Mouse (Mus musculus): ENCODE results near the gene Jag2.

Gene Jag2

DNA sequence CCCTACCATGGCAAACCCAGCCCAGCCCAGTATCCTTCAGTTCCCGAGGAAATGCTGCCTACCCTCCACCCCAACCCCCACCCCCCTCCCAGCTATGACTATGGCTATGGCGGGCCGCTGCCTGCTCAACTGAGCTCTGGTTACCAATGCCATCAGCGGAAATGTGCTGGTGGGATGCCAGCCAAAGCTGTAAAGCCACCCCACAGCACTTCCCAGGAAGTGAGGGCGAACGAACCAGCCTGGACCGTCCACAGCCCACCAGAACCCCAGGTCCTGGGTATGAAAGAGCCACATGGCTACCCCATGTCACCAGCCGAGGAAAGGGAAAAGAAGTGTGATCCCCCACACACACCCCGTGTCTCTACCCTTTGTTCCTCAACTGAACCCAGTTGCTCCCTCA lies 11.1 kb upstream of the Jag2 start:
- DNase-seq = peak in 1 of 2 experiments; percentile 55

DNA sequence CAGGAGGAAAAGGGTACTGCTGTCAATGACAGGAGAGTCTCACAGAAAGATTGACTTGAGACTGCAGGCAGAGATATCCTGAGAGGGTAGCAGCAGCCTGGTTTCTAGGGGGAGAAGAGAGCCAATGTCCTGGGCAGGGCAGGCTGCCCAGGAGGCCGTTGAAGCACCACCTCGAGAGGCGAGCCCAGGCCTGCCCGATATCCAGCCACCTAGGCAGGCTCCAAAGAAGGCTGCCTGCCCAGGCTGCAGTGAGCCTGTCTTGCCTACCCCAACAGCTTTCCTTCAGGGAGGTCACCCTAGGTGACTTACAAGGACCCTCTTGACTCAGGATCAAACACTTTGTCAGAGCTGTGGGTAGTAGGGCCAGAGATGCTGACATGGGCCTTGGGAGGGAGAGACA lies 10.7 kb upstream of the Jag2 start:
- no peak for DNase-seq

DNA sequence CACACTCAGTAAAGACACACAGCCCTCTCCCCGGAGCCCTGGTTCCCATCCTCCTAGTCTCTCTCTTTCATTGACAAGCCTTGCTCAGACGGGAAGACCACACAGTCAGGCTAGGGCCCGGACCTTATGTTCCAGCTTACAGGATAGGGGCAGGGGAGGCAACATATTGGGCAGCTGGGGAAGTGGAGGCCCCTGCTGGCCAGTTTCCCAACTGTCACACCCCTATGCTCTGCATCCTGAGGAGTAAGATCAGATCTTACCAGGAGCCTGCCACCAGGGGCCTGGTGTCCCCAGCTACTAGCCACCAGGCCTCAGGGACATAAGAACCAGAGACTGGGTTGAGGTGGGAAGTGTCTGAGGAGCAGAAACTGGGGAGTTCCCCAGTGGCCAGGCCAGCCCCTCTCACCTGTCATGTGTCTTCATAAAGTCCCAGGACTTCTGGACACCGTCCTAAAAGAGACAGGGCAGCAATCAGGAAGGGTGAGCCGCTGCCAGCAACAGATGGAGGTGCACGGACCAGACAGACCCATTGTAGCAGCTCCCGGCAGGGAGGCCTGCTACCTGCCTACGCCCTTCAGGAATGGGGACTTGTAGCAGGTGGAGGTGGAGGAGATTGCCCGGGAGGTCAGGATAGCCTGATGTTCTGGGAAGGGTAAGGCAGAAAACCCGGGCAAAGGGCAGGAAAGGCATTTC lies 9.4 kb upstream of the Jag2 start:
- peak; percentile 61 to 67 for DNase-seq

DNA sequence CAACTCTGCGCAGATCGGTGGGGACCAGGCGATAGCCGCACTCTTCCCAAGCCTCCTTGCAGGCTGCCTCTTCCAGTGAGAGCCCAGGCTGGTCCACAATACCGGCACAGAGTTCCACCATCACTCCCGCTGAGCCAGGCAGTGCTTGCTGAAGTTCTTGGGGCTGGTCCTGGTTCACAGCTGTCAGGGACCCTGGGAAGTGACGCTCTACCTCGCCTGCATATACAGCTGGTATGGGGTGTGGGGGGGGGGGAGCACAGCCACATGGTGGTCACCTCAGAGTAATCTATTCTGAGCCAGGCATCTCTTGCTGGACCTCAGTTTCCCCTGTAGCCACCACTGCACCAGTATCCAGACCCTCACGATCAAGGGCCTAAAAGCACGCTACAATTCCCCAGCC lies 8.8 kb upstream of the Jag2 start:
- no peak for DNase-seq

DNA sequence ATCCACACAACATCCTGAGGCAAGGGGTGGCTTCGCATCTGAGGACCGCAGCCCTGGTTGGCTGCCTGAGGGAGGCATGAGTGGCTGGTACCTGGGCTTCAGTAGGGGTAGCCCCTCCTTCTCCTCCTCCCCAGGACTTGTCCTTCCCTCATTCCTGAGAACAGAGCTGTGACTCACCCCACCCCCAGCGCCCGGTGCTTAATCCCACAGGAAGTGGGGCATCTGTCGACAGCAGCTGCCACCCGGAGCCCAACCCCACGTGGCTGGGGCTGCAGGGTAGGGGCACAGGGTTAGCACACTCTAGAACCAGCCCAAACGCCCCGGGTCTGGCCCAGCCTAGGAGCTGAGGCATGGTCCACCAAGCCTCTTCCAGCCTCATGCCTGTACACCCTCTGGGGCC lies 8.3 kb upstream of the Jag2 start:
- DNase-seq = peak in 1 of 2 experiments; percentile 57

DNA sequence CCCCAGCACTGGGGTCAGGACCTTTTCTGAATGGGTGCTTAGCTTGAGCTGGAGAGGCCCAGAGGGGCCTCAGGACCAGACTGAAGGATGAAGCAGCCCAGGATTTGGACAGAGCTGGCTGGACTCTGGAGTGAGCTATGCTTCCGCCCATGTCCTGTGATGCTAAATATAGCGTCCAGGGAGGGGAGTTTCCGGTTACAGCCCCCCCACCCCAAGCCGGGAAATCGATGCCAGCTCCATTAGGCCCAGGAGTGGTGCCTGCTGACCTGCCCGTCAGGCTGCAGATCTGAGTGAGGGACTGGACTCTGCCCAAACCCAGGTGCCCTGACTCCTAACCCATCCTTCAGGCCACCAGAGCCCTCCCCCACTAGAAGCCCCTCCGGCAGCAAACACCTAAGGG lies 3.1 kb upstream of the Jag2 start:
- DNase-seq = no peak

DNA sequence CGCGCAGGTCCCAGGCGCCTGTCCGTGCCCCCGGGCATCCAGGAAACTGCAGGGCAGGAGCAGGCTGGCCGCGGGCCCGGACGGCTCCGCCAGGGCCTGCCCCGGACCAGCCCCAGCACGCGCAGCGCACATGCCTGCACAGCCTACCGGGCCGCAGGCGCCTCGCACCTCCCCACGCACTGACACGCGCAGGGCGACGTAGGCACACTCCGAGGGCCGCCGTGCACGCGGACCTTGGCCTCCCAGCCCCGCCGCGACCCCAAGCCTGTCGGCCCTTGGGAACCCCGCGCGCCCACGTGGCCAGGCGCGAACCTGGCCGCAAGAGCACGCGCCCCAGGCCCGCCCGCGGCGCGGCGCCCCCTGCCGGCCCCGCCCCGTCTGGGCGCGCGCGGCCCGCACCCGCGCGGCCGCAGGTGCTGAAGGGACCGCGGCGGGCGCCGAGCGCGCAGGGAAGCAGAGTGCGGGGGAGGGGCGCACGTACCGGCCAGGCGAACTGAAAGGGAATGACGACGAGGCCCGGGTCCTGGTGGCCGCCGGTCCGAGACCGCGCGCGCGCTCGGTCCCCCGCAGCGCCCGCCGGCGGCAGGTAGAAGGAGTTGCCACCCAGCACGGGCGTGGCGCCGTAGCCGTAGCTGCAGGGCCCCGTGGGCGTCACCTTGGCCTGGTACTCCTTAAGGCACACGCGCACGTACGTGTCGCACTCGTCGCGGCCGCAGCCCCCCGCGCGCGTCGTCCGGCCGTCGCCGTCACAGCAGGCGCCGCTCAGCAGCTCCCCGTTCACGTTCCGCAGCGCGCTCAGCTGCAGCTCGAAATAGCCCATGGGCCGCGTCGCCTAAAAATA lies 955 bp downstream of the Jag2 start:
- peak; percentile 55 to 75 for DNase-seq

DNA sequence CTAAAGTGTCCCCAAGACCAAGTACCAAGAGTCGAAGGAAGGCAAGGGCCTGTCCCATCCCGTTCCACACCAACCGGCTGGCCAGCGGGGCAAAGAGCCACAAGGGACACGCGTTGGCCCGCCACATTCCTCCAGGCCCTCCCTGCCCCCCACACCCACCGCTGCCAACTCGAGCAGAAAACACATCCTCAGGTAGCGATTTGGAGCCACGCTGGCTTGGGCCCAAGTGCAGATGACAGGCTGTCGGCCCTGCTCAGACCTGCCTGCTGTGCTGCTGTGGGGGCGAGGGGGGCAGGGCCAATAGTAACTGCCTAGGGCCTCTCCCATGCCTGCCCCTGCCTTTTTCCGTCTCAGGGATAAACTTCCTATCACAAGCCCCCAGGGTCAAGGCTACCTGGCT lies 2.3 kb downstream of the Jag2 start:
- no peak for DNase-seq

DNA sequence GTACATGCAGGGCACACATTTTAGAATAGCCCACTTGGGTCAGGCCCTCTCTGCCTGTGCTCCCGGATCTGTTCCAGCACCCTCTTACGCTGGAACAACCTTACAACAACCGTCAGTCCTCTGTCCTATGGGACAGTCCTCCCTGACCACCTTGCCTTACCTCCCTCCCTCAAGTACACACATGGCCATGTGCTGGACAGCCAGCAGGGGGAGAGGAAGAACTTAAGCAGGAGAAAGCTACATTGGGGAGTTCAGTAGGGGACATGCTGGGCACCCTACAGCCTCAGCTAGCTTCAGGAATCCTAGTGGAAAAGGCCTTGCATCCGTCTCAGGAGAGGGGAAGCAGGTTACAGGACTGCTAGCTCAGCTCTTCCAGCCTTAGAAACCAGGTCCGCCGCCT lies 3.6 kb downstream of the Jag2 start:
- DNase-seq = no peak

DNA sequence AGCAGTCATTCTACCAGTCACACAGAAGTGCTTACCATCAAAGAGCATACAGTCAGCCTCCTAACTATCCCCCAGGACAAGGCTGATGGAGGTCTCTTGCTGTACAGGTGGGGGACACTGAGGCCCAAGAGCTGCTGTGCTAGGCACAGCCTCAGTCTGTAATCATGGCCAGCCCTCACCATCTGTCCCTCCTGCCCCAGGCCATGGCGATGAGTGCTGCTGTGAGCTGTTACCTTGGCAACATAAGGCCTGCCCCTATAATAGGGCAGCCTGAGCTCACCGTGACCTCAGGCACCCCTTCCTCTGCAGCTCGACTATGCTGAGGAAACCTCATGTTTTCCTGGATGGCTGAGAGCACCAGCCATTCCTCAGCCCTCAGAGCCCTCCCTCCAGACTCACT lies 7.0 kb downstream of the Jag2 start:
- no peak for DNase-seq

DNA sequence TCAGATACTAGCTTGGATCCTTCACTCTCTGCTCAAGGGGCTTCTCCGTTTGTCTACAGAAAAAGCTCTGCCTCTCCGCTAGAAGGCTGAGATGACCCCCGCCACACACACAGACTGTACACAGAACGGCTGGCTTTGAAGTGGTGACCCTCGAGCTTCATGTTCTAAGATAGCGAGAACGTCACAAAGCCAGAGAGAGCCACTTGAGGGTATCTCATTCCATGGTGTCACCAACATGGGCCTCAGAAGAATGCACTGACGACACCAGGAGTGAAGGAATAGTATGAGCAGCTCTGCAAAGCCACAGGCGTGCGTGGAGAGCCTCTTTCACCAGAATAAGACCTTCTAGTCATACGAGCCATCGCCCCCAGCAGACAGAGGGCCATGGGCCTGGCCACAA lies 8.1 kb downstream of the Jag2 start:
- no peak for DNase-seq

DNA sequence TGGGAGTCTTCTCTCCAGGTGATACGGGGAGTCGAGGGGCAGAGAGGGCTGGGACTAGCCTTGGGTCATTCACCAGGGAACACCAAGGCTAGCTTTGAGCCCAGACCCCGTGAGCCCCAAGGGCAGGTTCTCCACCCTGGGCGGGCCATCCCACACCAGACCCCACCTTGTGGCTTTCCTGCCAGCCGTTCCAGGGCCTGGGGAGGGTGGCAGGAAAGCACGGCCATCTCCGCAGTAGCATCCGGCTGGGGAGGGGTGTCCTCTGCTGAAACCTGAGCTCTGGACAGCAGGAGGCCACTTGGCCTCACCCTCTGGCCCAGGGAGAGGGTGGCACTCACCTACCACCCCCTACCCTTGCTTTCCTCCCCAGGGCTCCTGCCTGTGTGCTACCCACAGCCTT lies 11.7 kb downstream of the Jag2 start:
- DNase-seq = peak in 1 of 2 experiments; percentile 59

DNA sequence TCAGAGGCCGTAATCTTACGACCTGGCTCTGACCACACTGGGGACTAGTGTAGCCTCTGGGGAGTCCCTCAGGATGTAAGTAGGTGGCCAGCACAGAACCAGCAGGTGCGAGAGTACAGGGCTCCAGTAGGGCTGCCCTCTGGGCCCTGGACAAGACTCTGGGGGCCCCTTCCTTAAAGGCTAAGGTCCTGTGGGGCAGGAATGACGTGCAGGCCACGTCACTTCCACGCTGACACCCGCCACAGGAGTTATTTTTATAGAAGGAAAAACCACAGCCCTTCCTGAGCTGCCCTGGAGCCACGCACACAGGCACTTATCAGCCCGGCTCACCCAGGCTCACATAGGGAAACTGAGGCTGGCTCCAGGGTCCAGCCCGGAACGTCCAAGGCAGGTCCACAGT lies 12.1 kb downstream of the Jag2 start:
- no peak for DNase-seq

DNA sequence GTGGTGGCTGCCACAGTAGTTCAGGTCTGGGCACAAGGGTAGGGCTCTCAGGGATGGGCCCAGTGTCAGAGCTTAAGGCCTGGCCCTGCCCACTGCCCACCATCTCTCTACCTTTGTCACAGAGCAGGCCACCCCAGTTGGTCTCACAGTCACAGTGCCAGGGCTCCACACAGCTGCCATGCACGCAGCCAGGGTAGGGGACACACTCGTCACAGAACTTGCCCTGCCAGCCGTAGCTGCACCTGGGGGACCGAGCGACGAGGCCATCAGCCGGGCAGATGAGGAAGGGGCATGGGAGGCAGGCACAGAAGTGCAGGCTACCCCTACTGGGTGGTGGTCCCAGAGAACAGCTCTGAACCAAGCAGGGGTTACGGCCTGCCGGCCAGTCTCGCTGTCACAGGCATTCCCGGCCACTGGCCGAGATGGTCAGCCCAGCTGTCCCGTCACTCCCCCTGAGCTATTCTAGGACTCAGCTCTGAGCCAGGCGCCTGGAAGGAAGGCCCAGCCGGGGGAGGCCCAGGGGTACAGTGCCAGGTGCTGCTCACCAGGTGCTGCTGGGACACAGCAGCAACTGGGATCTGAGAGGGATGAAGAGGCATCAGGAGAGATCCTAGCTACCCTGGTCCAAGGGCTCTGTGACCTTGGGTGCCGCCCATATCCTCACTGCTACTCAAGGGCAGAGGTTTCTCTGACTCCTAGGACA lies 12.7 kb downstream of the Jag2 start:
- DNase-seq = no peak

DNA sequence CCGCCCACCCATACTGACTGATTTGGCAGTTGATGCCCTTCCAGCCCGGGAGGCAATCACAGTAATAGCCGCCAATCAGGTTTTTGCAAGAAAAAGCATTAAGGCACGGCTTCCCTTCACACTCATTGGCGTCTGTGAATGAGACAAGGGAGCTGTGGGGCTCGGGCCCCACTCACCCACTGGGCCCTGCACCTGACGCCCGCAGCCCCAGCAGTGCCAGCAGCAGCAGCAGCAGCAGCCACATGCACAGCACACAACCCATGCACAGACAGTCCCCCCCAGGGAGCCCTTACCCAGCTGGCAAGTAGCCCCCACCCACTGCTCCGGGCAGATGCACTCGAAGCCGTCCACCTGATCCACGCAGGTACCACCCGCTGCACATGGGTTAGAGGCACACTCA lies 14.0 kb downstream of the Jag2 start:
- DNase-seq = no peak

DNA sequence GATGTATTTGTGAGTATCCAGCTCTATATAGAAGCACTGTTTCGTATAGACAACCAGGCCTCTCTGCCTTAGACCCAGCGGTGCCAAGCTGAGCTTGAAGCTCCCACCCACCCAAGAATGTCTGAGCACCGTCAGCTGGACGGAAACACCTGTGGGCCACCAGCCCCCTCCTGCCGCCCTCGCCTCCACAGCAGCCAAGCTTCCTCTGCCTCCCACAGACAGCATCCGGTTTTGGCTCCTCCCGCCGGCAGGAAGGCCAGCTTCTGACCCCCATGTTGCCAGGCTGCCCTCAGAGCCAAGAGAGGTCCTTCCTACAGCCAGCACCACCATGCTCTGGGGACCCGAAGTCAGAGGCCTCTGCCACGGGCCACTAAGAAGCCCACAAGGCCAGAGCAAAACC lies 15.0 kb downstream of the Jag2 start:
- DNase-seq = peak in 1 of 2 experiments; percentile 67

DNA sequence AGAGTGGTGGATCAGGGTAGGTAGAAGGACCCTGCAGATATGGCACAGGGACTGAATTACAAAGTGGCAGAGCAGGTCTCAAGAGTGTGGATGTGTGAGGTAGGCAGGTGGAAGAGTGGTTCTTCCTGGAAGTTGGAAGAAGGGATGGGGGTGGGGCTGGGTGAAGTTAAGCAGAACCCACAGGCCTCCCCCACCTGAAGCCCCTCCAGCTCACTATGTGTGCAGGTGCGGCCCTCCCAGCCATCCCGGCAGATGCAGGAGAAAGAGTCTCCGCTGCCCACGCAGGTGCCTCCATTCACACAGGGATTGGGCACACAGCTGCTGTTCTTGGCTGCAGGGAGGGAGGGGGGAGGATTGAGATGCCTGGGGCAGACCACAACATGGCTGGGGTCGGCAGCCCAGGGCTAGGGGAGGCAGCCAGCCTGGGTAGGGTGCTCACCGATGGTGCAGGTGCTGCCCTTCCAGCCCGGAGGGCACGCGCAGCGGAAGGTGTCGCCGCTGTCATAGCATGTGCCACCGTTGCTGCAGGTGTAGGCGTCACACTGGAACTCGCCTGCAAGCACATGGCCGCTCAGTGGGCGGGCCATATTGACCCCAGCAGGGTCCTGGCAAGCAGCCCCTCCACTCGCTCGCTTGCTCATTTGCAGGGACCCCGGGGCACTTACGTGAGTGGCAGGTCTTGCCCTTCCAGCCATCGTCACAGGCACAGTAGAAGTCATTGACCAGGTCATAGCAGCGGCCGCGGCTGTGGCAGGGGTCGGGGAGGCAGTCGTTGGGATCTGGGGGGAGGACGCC lies 16.4 kb downstream of the Jag2 start:
- DNase-seq = no peak

DNA sequence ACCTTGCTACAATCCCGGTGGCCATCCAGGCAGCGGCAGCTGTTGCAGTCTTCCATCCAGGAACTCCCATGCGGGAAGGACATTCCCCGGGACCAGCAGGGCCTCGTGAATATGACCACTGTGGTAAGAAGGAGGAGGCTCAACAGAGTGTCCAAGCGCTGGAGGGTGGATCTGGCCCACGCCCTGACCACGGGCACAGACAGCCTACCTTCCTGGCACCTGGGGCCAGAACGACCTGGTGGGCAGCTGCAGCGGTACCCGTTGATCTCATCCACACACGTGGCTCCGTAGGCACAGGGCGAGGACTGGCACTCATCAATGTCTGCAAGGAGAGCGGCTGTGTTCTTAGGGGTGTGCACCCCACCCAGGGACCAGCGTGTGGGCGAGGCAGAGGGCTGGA lies 17.9 kb downstream of the Jag2 start:
- no peak for DNase-seq

DNA sequence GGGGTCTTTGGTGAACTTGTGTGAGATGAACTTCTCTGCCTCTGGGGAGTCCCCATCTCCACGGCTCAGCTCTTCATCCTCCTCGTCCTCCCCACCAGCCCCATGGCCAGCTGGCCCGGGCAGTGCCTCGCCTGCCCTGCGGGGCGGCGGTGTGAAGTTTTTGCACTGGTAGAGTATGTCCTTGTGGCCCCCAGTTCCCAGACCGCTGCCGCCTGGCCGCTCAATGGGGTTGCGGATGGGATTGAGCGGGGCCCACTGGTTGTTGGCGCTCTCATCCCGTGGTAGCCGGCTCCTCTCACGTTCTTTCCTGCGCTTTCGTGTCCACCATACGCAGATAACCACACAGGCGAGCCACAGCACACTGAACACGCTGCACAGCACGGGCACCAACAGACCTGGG lies 20.6 kb downstream of the Jag2 start:
- DNase-seq = no peak

DNA sequence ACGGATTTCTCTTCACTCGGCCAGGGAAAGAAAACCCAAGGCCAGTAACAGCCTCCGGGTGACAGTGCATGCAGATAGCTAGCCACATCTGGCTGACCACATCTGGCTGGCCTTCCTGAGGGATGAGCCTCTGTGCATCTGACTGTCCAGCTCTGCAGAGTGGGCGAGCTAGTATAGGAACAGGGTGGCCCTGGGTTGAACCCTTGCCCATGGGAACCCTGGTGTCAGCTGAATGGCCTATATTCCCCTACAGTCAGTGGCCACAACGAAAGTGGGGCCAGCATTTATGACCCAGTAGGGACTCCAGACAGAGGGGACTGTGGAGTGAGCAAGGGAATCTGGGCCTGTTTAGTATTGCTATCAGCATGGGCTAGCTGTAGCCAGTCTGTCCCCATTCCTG lies 24.6 kb downstream of the Jag2 start:
- no peak for DNase-seq

DNA sequence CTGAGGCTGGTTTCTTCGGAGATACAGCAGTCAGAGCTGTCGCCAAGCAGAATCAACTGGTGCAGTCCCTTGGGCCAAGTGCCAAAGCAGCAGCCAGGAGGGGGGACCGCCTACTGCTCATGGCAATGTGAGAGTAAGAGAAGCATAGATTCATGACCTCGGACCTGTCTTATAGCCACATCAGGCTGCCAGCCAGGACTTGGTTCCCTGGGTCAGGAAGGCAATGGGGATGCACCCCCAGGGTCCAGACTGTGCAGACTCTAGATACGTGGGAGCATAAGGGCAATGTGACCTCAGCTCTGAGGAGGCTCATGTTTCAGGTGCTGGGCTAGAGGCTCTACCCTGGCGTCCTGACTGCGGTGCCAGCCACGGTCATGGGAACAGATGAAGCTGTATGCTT lies 25.6 kb downstream of the Jag2 start:
- no peak for DNase-seq

DNA sequence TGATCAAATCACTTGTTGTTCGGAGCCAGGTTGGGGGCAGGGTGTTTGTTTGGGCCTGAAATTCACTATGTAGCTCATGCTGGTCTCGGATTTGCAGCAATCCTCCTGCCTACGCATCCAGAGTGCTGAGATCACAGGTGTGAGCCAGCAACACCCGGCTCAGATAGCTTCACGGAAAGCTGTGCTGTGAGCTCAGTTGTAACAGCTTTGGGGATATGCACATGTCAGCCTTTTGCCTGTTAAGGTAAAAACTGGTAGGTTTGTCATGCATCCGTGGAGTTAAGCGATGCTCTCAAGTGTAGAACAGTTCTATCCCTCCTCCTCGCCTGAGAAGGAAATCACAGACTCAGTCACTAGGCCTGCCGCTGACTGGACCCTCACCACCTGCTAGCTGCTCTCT lies 28.9 kb downstream of the Jag2 start:
- no peak for DNase-seq

DNA sequence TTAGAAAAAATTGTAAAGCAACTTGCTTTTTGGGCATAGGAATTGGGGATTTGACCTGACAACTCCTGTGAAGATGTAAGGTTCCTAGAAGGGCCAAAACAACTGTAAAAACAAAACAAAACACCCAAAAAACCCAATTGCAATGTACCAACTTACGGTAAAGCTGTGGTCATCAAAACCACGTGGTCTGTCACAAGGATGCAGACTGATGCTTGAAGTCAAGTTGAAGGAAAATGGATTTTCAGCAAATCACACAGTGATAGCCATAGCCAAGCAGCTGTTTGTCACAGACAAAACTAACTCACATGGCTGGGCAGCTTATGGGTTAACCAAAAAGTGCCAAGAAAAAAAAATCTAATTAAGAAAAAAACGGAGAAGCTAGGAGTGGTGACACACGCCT lies 30.6 kb downstream of the Jag2 start:
- no peak for DNase-seq

All from lung, postnatal 4 days (tissue).